Mouse (Mus musculus): ENCODE data around the gene Amfr. TPM values are rescaled to one million over a fixed set of nuclear protein-coding genes. Genes with fewer than 3 reads are reported as not detected.

The Amfr gene
- total and polyA plus RNA-seq, 2 experiments from 2014 or later = 88.9 to 195 TPM

DNA sequence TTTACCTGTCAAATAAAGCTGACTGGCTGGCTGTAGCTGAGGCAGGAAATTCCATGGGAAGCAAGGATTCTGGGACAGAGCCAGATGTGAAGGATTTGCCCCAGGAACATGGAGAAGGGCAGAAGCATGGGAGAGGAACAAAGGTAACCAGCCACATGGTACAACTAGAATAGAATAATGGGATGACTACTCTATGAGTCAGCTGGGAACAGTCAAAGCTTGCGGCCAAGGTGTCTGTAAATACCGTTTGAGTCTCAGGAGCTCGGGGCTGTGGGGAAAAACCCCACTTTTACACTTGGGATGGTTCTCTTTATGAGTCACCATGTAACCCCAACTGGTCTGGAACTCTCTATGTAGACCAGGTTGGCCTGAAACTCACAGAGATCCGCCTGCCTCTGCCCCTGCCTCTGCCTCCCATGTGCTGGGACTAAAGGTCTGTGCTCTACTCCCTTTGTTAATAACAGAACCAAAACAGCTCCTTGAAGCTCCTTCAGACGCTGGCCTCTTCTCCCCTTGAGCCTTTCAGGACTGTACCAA is 30.9 kb downstream of the Amfr start:
- WGBS = 93% methylated on average over 5 of the region's 5 CpGs
- no peak for DNase-seq (ENCODE audit: low spot score)
- no peak for TF ChIP-seq CTCF (IDR thresholded peaks at IDR 0.05; ENCODE audit: low read depth)
- no peak overlapping the region for H3K4me3 ChIP-seq (ENCODE audit: low read length)
- no peaks in the 10 kb centered on the region for H3K27me3 ChIP-seq (ENCODE audit: insufficient read depth, low read length)
- no peak overlapping the region for H3K4me2 ChIP-seq (ENCODE audit: low read depth, low read length)
- H3K9ac ChIP-seq (replicated peaks; ENCODE audit: low read length) = no peak overlapping the region
- H3K27ac ChIP-seq = no peak overlapping the region
- H3K36me3 ChIP-seq (ENCODE audit: insufficient read depth, low read length) = peaks cover 46% of the 10 kb centered on the region
- no peaks in the 10 kb centered on the region for H3K9me3 ChIP-seq (ENCODE audit: low read length)
- ATAC-seq = no peak
- H3K4me1 ChIP-seq (ENCODE audit: insufficient read depth, low read length) = no peaks in the 10 kb centered on the region

DNA sequence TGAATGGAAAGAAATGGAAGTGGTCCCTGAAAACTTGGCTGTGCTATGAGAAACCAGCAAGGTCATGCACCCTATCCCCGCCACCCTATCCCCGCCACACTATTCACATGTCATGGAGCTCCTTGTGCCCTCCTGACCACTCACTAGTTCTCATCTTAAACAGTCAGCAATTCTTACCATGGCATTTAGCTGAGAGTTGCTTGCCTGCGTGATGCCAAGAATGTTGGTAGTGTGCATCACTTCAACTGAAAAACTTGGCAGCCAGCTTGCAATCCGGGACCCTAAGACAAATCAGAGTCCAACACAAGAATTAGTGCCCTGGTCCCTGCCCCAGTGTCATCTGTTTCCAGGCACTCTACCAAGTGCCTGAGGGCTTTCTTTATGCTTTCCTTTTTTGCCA is 32.5 kb downstream of the Amfr start:
- no peak overlapping the region for H3K4me3 ChIP-seq (ENCODE audit: low read length)
- H3K9me3 ChIP-seq (ENCODE audit: low read length) = no peaks in the 10 kb centered on the region
- ATAC-seq (peak; percentile 49; the same call in 1 of the 2 replicates), DNase-seq (ENCODE audit: low spot score) (peak; percentile 40)
- H3K9ac ChIP-seq (replicated peaks; ENCODE audit: low read length) = no peak overlapping the region
- no peaks in the 10 kb centered on the region for H3K27me3 ChIP-seq (ENCODE audit: insufficient read depth, low read length)
- no peaks in the 10 kb centered on the region for H3K4me1 ChIP-seq (ENCODE audit: insufficient read depth, low read length)
- no peak overlapping the region for H3K4me2 ChIP-seq (ENCODE audit: low read depth, low read length)
- no peak overlapping the region for H3K27ac ChIP-seq
- WGBS = 67% methylated on average over 4 of the region's 4 CpGs
- H3K36me3 ChIP-seq (ENCODE audit: insufficient read depth, low read length) = peaks cover 47% of the 10 kb centered on the region
- no peak for TF ChIP-seq CTCF (IDR thresholded peaks at IDR 0.05; ENCODE audit: low read depth)

DNA sequence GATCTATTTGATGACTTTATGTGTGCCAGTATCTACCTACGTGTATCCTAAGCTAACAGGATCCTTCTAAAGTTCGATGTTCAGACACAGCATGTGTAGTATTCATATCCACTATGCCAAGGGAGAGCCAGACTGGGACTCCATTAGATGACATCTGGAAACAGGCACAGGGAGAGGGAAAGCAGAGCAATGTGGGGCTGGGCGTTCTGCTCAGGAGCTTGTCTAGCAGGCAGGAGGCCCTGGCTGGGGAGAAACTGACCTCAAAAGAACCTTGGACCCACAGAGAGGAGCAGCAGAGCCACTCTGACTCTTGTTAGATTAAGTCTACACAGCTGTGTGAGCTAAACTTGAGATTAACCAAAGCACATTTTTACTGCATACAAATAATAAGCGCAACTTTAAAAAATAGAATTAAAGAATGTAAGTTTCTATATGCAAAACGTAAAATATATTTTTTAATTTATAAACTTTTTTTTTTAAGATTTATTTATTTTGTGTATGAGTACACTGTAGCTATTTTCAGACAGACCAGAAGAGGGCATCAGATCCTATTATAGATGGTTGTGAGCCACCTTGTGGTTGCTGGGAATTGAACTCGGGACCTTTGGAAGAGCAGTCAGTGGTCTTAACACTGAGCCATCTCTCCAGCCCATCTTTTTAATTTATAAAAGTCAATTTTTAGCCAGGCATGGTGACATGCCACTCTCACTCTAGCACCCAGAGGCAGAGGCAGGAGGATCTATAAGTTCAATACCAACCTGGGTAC is 36.0 kb downstream of the Amfr start:
- WGBS = 93% methylated on average over 6 of the region's 6 CpGs
- Histone ChIP-seq H3K27ac (no peak overlapping the region), H3K4me3 (ENCODE audit: low read length) (no peak overlapping the region), H3K36me3 (ENCODE audit: insufficient read depth, low read length) (peaks cover 58% of the 10 kb centered on the region), H3K4me2 (ENCODE audit: low read depth, low read length) (no peak overlapping the region), H3K4me1 (ENCODE audit: insufficient read depth, low read length) (no peaks in the 10 kb centered on the region), H3K9me3 (ENCODE audit: low read length) (no peaks in the 10 kb centered on the region), H3K27me3 (ENCODE audit: insufficient read depth, low read length) (no peaks in the 10 kb centered on the region), H3K9ac (replicated peaks; ENCODE audit: low read length) (no peak overlapping the region)
- peak; percentile 24; the same call in 1 of the 2 replicates for TF ChIP-seq CTCF (IDR thresholded peaks at IDR 0.05; ENCODE audit: low read depth)
- ATAC-seq (no peak), DNase-seq (ENCODE audit: low spot score) (no peak)

DNA sequence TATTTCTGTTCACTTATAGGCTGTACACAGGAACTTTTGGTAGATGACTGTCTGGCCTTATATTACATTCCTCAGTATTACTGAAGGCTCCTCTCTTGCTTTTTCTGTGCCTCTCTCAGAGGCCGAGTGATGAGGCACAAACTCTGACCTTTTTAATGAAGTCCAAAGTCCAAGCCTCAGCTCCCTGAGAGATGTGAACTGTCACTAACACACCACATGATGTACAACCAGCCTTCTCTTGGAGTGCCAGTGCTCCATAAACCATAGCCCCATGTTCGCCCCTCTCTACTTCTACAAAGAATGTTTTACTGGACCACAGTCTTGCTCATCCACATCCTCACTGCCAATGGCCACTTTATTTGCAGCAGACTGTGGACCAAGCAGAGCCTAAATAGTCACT is 37.3 kb downstream of the Amfr start:
- Histone ChIP-seq H3K27ac (no peak overlapping the region), H3K4me2 (ENCODE audit: low read depth, low read length) (no peak overlapping the region), H3K36me3 (ENCODE audit: insufficient read depth, low read length) (peaks cover 56% of the 10 kb centered on the region), H3K27me3 (ENCODE audit: insufficient read depth, low read length) (no peaks in the 10 kb centered on the region), H3K9me3 (ENCODE audit: low read length) (no peaks in the 10 kb centered on the region), H3K9ac (replicated peaks; ENCODE audit: low read length) (no peak overlapping the region), H3K4me1 (ENCODE audit: insufficient read depth, low read length) (no peaks in the 10 kb centered on the region), H3K4me3 (ENCODE audit: low read length) (no peak overlapping the region)
- DNase-seq (ENCODE audit: low spot score) (no peak), ATAC-seq (no peak)
- WGBS = 94% methylated on average over 2 of the region's 2 CpGs
- TF ChIP-seq CTCF (IDR thresholded peaks at IDR 0.05; ENCODE audit: low read depth) = no peak

DNA sequence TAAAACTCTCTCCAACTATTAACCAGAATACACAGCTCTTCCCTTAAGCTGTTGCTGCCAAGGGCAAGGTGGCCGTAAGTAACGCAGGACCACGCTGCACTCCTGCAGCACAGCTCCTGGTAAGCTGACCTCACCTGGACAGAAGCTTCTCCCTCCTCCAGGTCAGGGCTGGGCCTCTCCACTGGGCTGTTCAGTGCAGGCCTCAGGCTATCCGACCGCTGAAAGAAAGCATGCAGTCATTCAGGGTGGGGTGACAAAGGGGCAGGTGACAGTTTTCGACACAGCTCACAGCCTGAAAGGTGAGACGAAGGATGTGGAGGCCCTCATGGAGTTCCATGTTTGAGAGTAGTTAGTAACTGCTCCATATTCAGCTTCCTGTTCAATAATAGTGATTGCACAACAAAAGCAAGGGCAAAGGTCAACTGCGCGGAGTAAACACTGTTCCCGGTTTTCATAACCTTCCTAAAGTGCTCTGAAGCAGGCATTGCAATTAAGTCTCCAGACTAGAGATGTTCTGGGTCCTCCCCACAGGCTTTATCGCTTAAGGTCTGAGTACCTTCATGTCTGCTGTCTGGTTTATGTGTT is 37.9 kb downstream of the Amfr start:
- DNase-seq (ENCODE audit: low spot score) (no peak), ATAC-seq (no peak)
- Histone ChIP-seq H3K9ac (replicated peaks; ENCODE audit: low read length) (no peak overlapping the region), H3K4me3 (ENCODE audit: low read length) (no peak overlapping the region), H3K4me1 (ENCODE audit: insufficient read depth, low read length) (no peaks in the 10 kb centered on the region), H3K27ac (no peak overlapping the region), H3K4me2 (ENCODE audit: low read depth, low read length) (no peak overlapping the region), H3K36me3 (ENCODE audit: insufficient read depth, low read length) (peaks cover 56% of the 10 kb centered on the region), H3K9me3 (ENCODE audit: low read length) (no peaks in the 10 kb centered on the region), H3K27me3 (ENCODE audit: insufficient read depth, low read length) (no peaks in the 10 kb centered on the region)
- no peak for TF ChIP-seq CTCF (IDR thresholded peaks at IDR 0.05; ENCODE audit: low read depth)
- WGBS = 90% methylated on average over 11 of the region's 11 CpGs

DNA sequence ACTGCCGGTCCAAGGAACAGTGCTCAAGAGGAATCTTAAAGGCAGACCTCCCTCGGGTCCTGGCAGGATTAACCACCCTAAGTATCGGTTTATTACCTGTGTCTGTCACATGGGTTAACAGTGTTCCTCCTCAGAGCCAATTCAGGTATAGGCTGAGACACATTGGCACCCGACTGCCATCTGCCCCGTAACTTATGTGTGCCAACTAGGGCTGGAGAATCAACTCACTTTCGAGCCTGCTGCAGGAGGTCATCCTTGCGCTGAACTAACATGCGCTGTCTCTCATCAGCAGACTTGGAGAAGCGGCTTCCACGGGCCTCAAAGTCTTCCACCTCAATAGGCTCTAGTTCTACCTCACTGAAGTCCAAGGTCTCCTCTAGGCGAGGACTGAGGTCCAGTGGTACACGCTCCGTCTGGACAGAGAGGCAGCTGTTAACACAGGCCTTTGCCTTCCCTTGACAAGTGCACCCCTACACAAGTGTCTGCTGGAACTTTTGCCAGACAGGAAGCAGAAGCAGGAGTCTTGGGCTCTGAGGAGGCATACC is 38.7 kb downstream of the Amfr start:
- no peak for TF ChIP-seq CTCF (IDR thresholded peaks at IDR 0.05; ENCODE audit: low read depth)
- WGBS = 93% methylated on average over 13 of the region's 13 CpGs
- ATAC-seq (peak; percentile 8; the same call in 1 of the 2 replicates), DNase-seq (ENCODE audit: low spot score) (no peak)
- no peak overlapping the region for H3K4me3 ChIP-seq (ENCODE audit: low read length)
- H3K4me2 ChIP-seq (ENCODE audit: low read depth, low read length) = no peak overlapping the region
- no peaks in the 10 kb centered on the region for H3K4me1 ChIP-seq (ENCODE audit: insufficient read depth, low read length)
- no peaks in the 10 kb centered on the region for H3K9me3 ChIP-seq (ENCODE audit: low read length)
- H3K27me3 ChIP-seq (ENCODE audit: insufficient read depth, low read length) = no peaks in the 10 kb centered on the region
- no peak overlapping the region for H3K27ac ChIP-seq
- H3K9ac ChIP-seq (replicated peaks; ENCODE audit: low read length) = no peak overlapping the region
- peaks cover 52% of the 10 kb centered on the region for H3K36me3 ChIP-seq (ENCODE audit: insufficient read depth, low read length)

Data from hindbrain, postnatal 0 days (tissue).